Mouse (Mus musculus): ENCODE measurements around the gene Tspoap1.

Tspoap1 gene

GRCm38 (mm10) chr11:87760301-87761081 is at the start of gene Tspoap1:
Gene Tspoap1 (plus strand): TSS chr11:87760541.
- ATAC-seq (ENCODE audit: insufficient number of reproducible peaks, low FRiP score, low TSS enrichment): peak; percentile 62; the same call in 1 of the 2 replicates

- ATAC-seq (ENCODE audit: insufficient number of reproducible peaks, low FRiP score, low TSS enrichment): no peak
These were observed 48.2 kb upstream of the Tspoap1 start for GRCm38 (mm10) chr11:87712188-87712587.

GRCm38 (mm10) chr11:87715999-87716398 is 44.3 kb upstream of the Tspoap1 start:
- no peak for ATAC-seq (ENCODE audit: insufficient number of reproducible peaks, low FRiP score, low TSS enrichment)

- no peak for ATAC-seq (ENCODE audit: insufficient number of reproducible peaks, low FRiP score, low TSS enrichment)
These were observed 40.8 kb upstream of the Tspoap1 start for GRCm38 (mm10) chr11:87719526-87719925.

- ATAC-seq (ENCODE audit: insufficient number of reproducible peaks, low FRiP score, low TSS enrichment): no peak
These were observed 40.0 kb upstream of the Tspoap1 start for GRCm38 (mm10) chr11:87720324-87720723.

- no peak for ATAC-seq (ENCODE audit: insufficient number of reproducible peaks, low FRiP score, low TSS enrichment)
These were observed 39.5 kb upstream of the Tspoap1 start for GRCm38 (mm10) chr11:87720839-87721238.

GRCm38 (mm10) chr11:87722168-87722567 is 38.2 kb upstream of the Tspoap1 start:
- no peak for ATAC-seq (ENCODE audit: insufficient number of reproducible peaks, low FRiP score, low TSS enrichment)

GRCm38 (mm10) chr11:87722891-87723290 is 37.5 kb upstream of the Tspoap1 start:
- no peak for ATAC-seq (ENCODE audit: insufficient number of reproducible peaks, low FRiP score, low TSS enrichment)

GRCm38 (mm10) chr11:87725515-87725914 is 34.8 kb upstream of the Tspoap1 start:
- no peak for ATAC-seq (ENCODE audit: insufficient number of reproducible peaks, low FRiP score, low TSS enrichment)

- ATAC-seq (ENCODE audit: insufficient number of reproducible peaks, low FRiP score, low TSS enrichment): no peak
These were observed 34.3 kb upstream of the Tspoap1 start for GRCm38 (mm10) chr11:87725964-87726562.

- no peak for ATAC-seq (ENCODE audit: insufficient number of reproducible peaks, low FRiP score, low TSS enrichment)
These were observed 33.3 kb upstream of the Tspoap1 start for GRCm38 (mm10) chr11:87727021-87727420.

- ATAC-seq (ENCODE audit: insufficient number of reproducible peaks, low FRiP score, low TSS enrichment): no peak
These were observed 32.9 kb upstream of the Tspoap1 start for GRCm38 (mm10) chr11:87727471-87727870.

- ATAC-seq (ENCODE audit: insufficient number of reproducible peaks, low FRiP score, low TSS enrichment): no peak
These were observed 31.3 kb upstream of the Tspoap1 start for GRCm38 (mm10) chr11:87728850-87729592.

- no peak for ATAC-seq (ENCODE audit: insufficient number of reproducible peaks, low FRiP score, low TSS enrichment)
These were observed 30.7 kb upstream of the Tspoap1 start for GRCm38 (mm10) chr11:87729593-87730185.

GRCm38 (mm10) chr11:87730652-87731310 is 29.6 kb upstream of the Tspoap1 start:
- no peak for ATAC-seq (ENCODE audit: insufficient number of reproducible peaks, low FRiP score, low TSS enrichment)

GRCm38 (mm10) chr11:87734346-87734745 is 26.0 kb upstream of the Tspoap1 start:
- ATAC-seq (ENCODE audit: insufficient number of reproducible peaks, low FRiP score, low TSS enrichment): no peak

- no peak for ATAC-seq (ENCODE audit: insufficient number of reproducible peaks, low FRiP score, low TSS enrichment)
These were observed 24.6 kb upstream of the Tspoap1 start for GRCm38 (mm10) chr11:87735691-87736090.

- ATAC-seq (ENCODE audit: insufficient number of reproducible peaks, low FRiP score, low TSS enrichment): peak; percentile 27; the same call in 1 of the 2 replicates
These were observed 23.6 kb upstream of the Tspoap1 start for GRCm38 (mm10) chr11:87736647-87737134.

GRCm38 (mm10) chr11:87737175-87737740 is 23.1 kb upstream of the Tspoap1 start, which contains the start of gene Supt4a:
Gene Supt4a (plus strand): TSS chr11:87737552.
- peak; percentile 88 for ATAC-seq (ENCODE audit: insufficient number of reproducible peaks, low FRiP score, low TSS enrichment)

GRCm38 (mm10) chr11:87743691-87744090 is 16.6 kb upstream of the Tspoap1 start:
- no peak for ATAC-seq (ENCODE audit: insufficient number of reproducible peaks, low FRiP score, low TSS enrichment)

All from cerebellum, adult (tissue).